Mouse (Mus musculus) lung, adult 10 weeks (tissue): ENCODE results near the gene Ccnt1. TPM values are rescaled to one million over a fixed set of nuclear protein-coding genes. Genes with fewer than 3 reads are reported as not detected.

Experiments used
- polyA plus RNA-seq: library from polyadenylated mRNA; stranded (reverse); fragments of 350-450 nt; fragmentation: Illumina TruSeq; extraction: RNeasy Lipid Tissue Mini Kit (QIAGEN cat#74804); gene quantifications from one replicate; pipeline ENCODE4 v1.2.3, GENCODE M21; 2014; ENCODE audit warnings: low read depth, low replicate concordance; ENCODE audit not compliant: insufficient read depth

Gene Ccnt1
- 16.8 TPM for polyA plus RNA-seq

DNA sequence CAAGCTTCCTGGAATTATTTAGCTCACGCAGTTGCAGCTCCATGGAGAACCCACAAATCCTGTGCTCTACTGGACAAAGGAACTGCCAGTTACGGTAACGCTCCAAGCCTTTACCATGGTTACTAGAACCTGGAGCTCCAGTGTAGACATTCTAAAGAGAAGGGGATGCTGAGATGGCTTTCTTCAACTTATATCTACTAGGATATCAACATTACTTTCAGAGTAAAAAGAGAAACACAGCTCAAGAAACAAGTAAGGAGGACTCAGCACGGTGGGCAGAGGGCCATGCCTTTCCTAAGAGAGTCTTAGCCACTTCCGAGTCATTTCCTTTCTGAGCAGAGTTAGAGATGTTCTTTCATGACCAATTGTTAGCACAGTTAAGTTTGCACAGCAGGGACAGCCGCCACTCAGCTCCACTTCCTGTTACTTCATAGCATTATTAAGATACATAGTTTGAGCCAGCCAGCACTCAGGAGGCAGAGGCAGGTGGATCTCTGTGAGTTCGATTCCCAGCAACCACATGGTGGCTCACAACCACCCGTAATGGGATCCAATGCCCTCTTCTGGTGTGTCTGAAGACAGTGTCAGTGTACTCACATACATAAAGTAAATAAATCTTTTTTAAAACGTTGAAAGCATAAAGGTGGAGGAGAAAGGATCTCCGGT is at the start of gene Ccnt1, which contains the start of gene 4930415O20Rik:
Ccnt1 (minus strand) TSS at position 51 of the 666 bp plus-strand sequence.
4930415O20Rik (plus strand) TSS at position 132 of the 666 bp plus-strand sequence.

DNA sequence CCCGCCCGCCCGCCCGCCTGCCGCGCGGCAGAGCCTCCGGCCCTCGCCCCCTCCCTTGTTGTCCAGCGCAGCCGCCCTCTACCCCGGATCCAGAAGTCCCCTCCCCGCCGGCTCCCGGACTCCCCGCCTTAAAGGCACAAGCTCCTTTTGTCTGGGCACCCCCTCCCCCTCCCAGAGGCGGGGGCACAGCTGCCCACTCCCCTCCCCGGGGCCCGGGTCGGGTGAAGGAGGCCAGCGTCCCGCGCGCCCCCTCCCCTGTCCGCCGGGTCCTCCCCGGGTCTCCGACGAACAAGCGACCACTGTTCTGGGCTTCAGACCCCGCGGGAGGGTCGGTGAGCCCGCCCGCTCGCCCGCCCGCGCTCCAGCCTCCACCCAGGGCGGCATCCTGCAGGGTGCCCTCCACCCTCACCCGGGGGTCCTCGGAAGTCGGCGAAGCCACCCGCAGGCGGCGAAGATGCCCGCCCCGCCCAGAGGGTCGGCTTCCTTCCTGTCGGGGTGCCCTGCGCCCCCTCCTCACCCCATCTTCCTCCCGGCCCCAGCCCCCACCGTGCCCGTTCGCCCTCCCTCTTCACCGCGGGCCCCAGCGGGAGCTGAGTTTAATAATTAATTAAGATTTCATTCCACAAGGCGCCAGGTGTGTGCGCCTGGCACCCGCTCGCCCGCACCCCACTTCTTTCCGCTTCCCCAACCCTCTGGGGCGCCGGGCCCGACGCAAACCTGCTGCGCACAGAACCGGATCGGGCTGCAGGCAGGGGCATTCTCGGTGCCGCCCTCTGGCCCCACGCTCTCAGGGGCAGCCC is 38.8 kb upstream of the Ccnt1 start, which contains the start of gene Adcy6:
Adcy6 (minus strand) TSS at position 746 of the 800 bp plus-strand sequence.

DNA sequence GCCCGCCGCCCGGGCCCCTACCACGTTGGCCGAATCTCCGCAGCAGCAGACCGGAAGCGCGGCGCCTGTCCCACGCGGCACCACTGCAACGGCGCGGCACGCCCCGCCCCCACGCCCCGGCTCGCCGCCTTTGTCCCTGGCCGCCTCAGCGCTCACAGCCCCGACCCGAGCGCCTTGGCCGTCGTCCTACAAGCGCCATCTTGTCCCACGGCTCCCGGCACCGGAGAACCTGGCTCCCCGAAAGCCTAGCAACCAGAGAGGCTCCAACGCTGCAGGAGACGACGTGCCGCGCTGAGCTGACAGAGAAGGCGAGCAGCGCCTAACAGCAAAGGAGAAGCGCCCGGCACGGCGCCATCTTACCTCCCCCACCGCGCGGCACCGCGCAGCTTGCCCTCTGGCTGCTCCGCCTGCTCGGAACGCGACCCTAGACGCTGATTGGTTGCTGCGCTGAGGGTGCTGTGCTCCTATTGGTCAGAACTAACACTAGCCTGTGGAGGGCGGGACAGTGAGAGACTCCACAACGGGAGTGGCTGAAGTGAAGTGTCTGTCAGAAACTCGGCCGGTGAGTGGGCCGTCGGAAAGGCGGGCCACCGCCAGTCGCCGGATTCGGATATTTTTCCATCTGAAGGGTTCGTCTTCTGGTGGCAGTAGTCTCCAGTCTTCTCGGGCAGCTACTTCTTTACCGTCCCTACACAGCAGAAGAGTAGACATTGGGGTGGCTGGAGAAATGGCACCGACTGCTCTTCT is 36.7 kb downstream of the Ccnt1 start, which contains the start of gene Kansl2:
Kansl2 (minus strand) TSS at position 384 of the 747 bp plus-strand sequence.

DNA sequence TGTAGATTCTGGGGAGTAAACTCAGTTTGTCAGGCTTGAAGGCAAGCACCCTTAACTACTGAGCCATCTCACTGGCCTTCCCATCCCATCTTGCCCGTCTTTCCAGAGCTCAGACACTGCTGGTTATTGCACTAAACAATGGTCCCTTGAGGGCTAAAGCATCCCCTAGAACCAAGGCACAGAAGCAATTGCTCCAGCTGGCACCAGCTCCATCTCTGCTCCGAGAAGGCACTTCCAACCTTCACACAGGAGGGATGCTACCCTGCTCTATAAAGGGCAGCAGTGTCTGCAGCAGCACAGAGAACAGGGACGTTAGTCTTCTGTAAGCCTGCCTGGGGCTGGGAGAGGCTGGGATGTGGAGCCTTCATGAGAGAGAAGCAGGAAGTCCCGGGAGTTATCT is 78.6 kb downstream of the Ccnt1 start, which contains the start of gene Olfr279:
Olfr279 (plus strand) TSS at position 301 of the 400 bp plus-strand sequence.

Other genes with a start within 250 kb of the Ccnt1 start
- gene Olfr284, start 229.9 kb downstream of the Ccnt1 start, polyA plus RNA-seq = not detected
- not detected for gene Olfr283, start 190.0 kb downstream of the Ccnt1 start, polyA plus RNA-seq
- not detected for gene Olfr282, start 139.7 kb downstream of the Ccnt1 start, polyA plus RNA-seq
- gene Olfr281, start 118.3 kb downstream of the Ccnt1 start, polyA plus RNA-seq = not detected
- gene OR5BS1P, start 101.0 kb downstream of the Ccnt1 start, polyA plus RNA-seq = not detected
- gene Lalba, start 88.2 kb downstream of the Ccnt1 start, polyA plus RNA-seq = not detected
- not detected for gene Olfr279, start 78.5 kb downstream of the Ccnt1 start, polyA plus RNA-seq
- gene Kansl2, start 36.7 kb downstream of the Ccnt1 start, polyA plus RNA-seq = 30.1 TPM
- gene 4930415O20Rik, start 81 bp upstream of the Ccnt1 start, polyA plus RNA-seq = 0.54 TPM
- 17.4 TPM for gene Adcy6, start 39.2 kb upstream of the Ccnt1 start, polyA plus RNA-seq
- gene Cacnb3, start 59.9 kb upstream of the Ccnt1 start, polyA plus RNA-seq = 9.1 TPM
- gene Ddx23, start 92.0 kb upstream of the Ccnt1 start, polyA plus RNA-seq = 30.9 TPM
- gene Rnd1, start 106.5 kb upstream of the Ccnt1 start, polyA plus RNA-seq = 7.5 TPM
- 5.9 TPM for gene Ccdc65, start 137.3 kb upstream of the Ccnt1 start, polyA plus RNA-seq
- 13.6 TPM for gene Fkbp11, start 157.3 kb upstream of the Ccnt1 start, polyA plus RNA-seq
- 49.4 TPM for gene Arf3, start 192.3 kb upstream of the Ccnt1 start, polyA plus RNA-seq
- 4.1 TPM for gene Wnt10b, start 207.2 kb upstream of the Ccnt1 start, polyA plus RNA-seq
- gene Wnt1, start 218.9 kb upstream of the Ccnt1 start, polyA plus RNA-seq = not detected
- gene Ddn, start 238.6 kb upstream of the Ccnt1 start, polyA plus RNA-seq = not detected